In the genomic region with DNA sequence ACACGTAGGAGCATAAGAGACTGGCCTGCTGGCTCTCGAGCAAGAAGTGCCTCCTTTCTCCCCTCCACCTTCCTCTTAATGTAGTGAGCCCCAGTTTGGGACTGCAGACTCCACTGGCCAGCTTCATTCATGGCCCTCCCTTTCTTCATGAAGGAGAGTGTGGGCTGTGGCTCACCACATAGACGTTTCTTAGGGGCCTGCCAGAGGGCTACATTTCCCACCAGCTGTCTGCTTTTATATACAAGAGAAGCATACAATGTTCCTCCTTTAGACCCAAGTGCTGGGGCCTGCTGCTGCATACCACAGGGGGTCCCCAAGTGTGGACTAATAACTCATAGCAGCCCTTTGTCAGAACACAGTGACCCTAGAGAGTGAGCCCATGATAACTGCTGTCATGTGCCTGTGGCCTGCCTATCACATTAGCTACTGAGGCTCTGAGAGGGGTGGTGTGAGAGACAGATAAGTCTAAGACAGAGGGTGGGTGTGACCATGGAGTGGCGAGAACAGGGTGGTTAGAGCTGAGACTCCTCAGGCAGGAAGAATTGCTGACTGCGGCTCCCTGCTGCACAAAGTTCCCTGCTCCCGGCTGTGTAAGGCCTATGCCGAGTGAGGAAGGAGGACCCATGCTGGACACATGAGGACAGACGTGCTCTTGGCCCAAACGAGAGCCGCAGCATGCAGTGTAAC, we compare ENCODE assay signal across 9 mouse cellular contexts.
DNase-seq lines count a peak whose midpoint lies in the region; ATAC-seq and TF ChIP-seq lines count a peak whose summit lies in the region.
"Had no signal": no experiment of that assay in that cellular context is flagged by ENCODE, and none has a peak within 500 bp of the region (broad histone marks: within the 10 kb centered on the region; RNA-seq: fewer than 3 reads in every experiment).

No protein-coding gene starts in this region.

- intact Hi-C loops in gastrocnemius, adult 2 months (cut with DNase I) = no loop called here
- intact Hi-C loops in left cerebral cortex, postnatal 14 days (cut with DNase I) = no loop called here
- intact Hi-C loops in left cerebral cortex, postnatal 25 days (cut with DNase I) = no loop called here
- intact Hi-C loops in left cerebral cortex, adult 2 months (cut with DNase I) = no loop called here

- H3K79me2 ChIP-seq in MEL (ENCODE audit: control insufficient read depth, insufficient read depth, low read length, poor library complexity) = peaks cover 4% of the 10 kb centered on the region; the same call in 1 of the 2 replicates

- peak overlapping the region; percentile 63 for H3K9ac ChIP-seq in MEL (ENCODE audit: control insufficient read depth, low read depth, low read length, poor library complexity, severe bottlenecking)
- 0 out of 2 replicates have a peak overlapping the region, but pooled peaks have one; percentile 18 for H3K9ac ChIP-seq in heart, embryonic 15.5 days
- peak overlapping the region; percentile 22 for H3K9ac ChIP-seq in liver, postnatal 0 days (replicated peaks)

- H3K27ac ChIP-seq in gastrocnemius, adult 2 months = peak overlapping the region; percentile 89
- peak overlapping the region; percentile 94 for H3K27ac ChIP-seq in MEL (ENCODE audit: control insufficient read depth, low read depth, low read length)
- peak overlapping the region; percentile 64 for H3K27ac ChIP-seq in heart, embryonic 15.5 days
- peak overlapping the region; percentile 60 for H3K27ac ChIP-seq in liver, postnatal 0 days (ENCODE audit: low read depth)
- H3K27ac ChIP-seq in left cerebral cortex, adult 2 months = no peak overlapping the region

- peaks cover 18 to 37% of the 10 kb centered on the region in 2 experiments for H3K4me1 ChIP-seq in MEL (ENCODE audit: control insufficient read depth in 1 of 2, insufficient read depth in 2 of 2, low read length in 2 of 2)
- peaks cover 45% of the 10 kb centered on the region for H3K4me1 ChIP-seq in heart, embryonic 15.5 days (replicated peaks)
- H3K4me1 ChIP-seq in liver, postnatal 0 days (ENCODE audit: insufficient read depth) = peaks cover 32% of the 10 kb centered on the region

- TF ChIP-seq EP300 in MEL (IDR thresholded peaks at IDR 0.05; ENCODE audit: low read depth in 1 of 2, low read length in 2 of 2) = peak; percentile 75 to 92
- TF ChIP-seq EP300 in liver, postnatal 0 days (IDR thresholded peaks at IDR 0.05; ENCODE audit: low read depth) = peak; percentile 89

- no peaks in the 10 kb centered on the region for H3K27me3 ChIP-seq in MEL (ENCODE audit: control insufficient read depth in 1 of 2, insufficient read depth in 2 of 2, low read length in 2 of 2)
- H3K27me3 ChIP-seq in heart, embryonic 15.5 days = no peaks in the 10 kb centered on the region
- no peaks in the 10 kb centered on the region for H3K27me3 ChIP-seq in liver, postnatal 0 days (ENCODE audit: insufficient read depth, low read length)

- H3K4me3 ChIP-seq in gastrocnemius, adult 2 months = no peak overlapping the region
- H3K4me3 ChIP-seq in MEL (ENCODE audit: control insufficient read depth in 1 of 2, insufficient read depth in 1 of 2, low read depth in 2 of 2, low read length in 2 of 2) = peak overlapping the region; percentile 24 to 30
- H3K4me3 ChIP-seq in heart, embryonic 15.5 days = no peak overlapping the region
- no peak overlapping the region for H3K4me3 ChIP-seq in liver, postnatal 0 days (ENCODE audit: low read depth, low read length)
- H3K4me3 ChIP-seq in left cerebral cortex, adult 2 months = no peak overlapping the region

- no peak for TF ChIP-seq RAD21 in MEL (IDR thresholded peaks at IDR 0.05; ENCODE audit: low read depth, low read length)

- H3K9me3 ChIP-seq in MEL (replicated peaks; ENCODE audit: insufficient read depth, low read length) = no peaks in the 10 kb centered on the region
- no peaks in the 10 kb centered on the region for H3K9me3 ChIP-seq in heart, embryonic 15.5 days (replicated peaks)
- H3K9me3 ChIP-seq in liver, postnatal 0 days (ENCODE audit: low read length) = no peaks in the 10 kb centered on the region

- no peak for ATAC-seq in heart, embryonic 15.5 days (replicated peaks; ENCODE audit: insufficient number of reproducible peaks, insufficient read depth, low FRiP score, low read depth)
- peak; percentile 97 for ATAC-seq in liver, postnatal 0 days

- no peak overlapping the region; the same call in 1 of the 2 replicates for H3K4me2 ChIP-seq in heart, embryonic 15.5 days
- peak overlapping the region; percentile 43 for H3K4me2 ChIP-seq in liver, postnatal 0 days (ENCODE audit: low read depth, low read length)

- DNase-seq in gastrocnemius, adult 2 months = peak; percentile 45
- no peak for DNase-seq in gastrocnemius, postnatal 4 days (ENCODE audit: low spot score in 2 of 2)
- DNase-seq in MEL (ENCODE audit: low read depth, low spot score) = peak; percentile 94
- peak; percentile 50 for DNase-seq in liver, postnatal 0 days
- DNase-seq in left cerebral cortex, postnatal 14 days (ENCODE audit: low spot score in 2 of 2) = no peak
- no peak for DNase-seq in left cerebral cortex, postnatal 25 days (ENCODE audit: low spot score in 2 of 2)
- no peak for DNase-seq in left cerebral cortex, adult 2 months (ENCODE audit: extremely low spot score in 1 of 2, low spot score in 2 of 2)
- DNase-seq: thymus, postnatal 14 days had no signal

- peaks cover 0 to 19% of the 10 kb centered on the region in 2 experiments; a peak in 2 of 4 replicates for H3K36me3 ChIP-seq in MEL (ENCODE audit: control insufficient read depth in 1 of 2, insufficient read depth in 2 of 2, low read length in 2 of 2)
- H3K36me3 ChIP-seq in heart, embryonic 15.5 days = peaks cover 19% of the 10 kb centered on the region; the same call in 1 of the 2 replicates
- peaks cover 47% of the 10 kb centered on the region for H3K36me3 ChIP-seq in liver, postnatal 0 days (replicated peaks; ENCODE audit: insufficient read depth, low read length)

- peak in 1 of 2 experiments; percentile 80; a peak in 3 of 4 replicates for TF ChIP-seq POLR2A in MEL (IDR thresholded peaks at IDR 0.05; ENCODE audit: control insufficient read depth in 1 of 2, insufficient read depth in 1 of 2, low read depth in 1 of 2, low read length in 2 of 2, poor library complexity in 1 of 2)

- no peak for TF ChIP-seq CTCF in gastrocnemius, adult 2 months (IDR thresholded peaks at IDR 0.05)
- no peak for TF ChIP-seq CTCF in MEL (IDR thresholded peaks at IDR 0.05 in 2 of 3, conservative IDR thresholded peaks at IDR 0.05 in 1 of 3; ENCODE audit: control insufficient read depth in 1 of 3, insufficient read depth in 1 of 3, low read depth in 2 of 3, low read length in 3 of 3, poor library complexity in 1 of 3, severe bottlenecking in 1 of 3)
- no peak for TF ChIP-seq CTCF in liver, postnatal 0 days (IDR thresholded peaks at IDR 0.05; ENCODE audit: low read depth)
- no peak for TF ChIP-seq CTCF in left cerebral cortex, adult 2 months (IDR thresholded peaks at IDR 0.05)

- WGBS in heart, embryonic 15.5 days = 46% methylated on average over 10 of the region's 10 CpGs
- 31% methylated on average over 10 of the region's 10 CpGs for WGBS in liver, postnatal 0 days (ENCODE audit: insufficient replicate concordance)

TF ChIP-seq in MEL, 35 proteins besides CTCF, POLR2A, EP300 and RAD21 (continues in another document):
- TF ChIP-seq UBTF (IDR thresholded peaks at IDR 0.05; ENCODE audit: borderline replicate concordance, insufficient read depth, low read depth, low read length) (no peak), BHLHE40 (IDR thresholded peaks at IDR 0.05; ENCODE audit: borderline replicate concordance, low read depth, low read length) (peak; percentile 96), SIN3A (IDR thresholded peaks at IDR 0.05; ENCODE audit: low read length) (peak; percentile 83), NRF1 (IDR thresholded peaks at IDR 0.05; ENCODE audit: insufficient read depth, low read depth, low read length, poor library complexity, severe bottlenecking) (0 out of 2 replicates have a peak, but pooled peaks have one; percentile 19), TCF12 (IDR thresholded peaks at IDR 0.05; ENCODE audit: low read depth, low read length) (peak; percentile 92), E2F4 (IDR thresholded peaks at IDR 0.05; ENCODE audit: borderline replicate concordance, low read depth, low read length) (no peak), NELFE (IDR thresholded peaks at IDR 0.05; ENCODE audit: low read depth, low read length) (peak; percentile 71), TBP (IDR thresholded peaks at IDR 0.05; ENCODE audit: low read depth, low read length) (peak; percentile 84), TAL1 (IDR thresholded peaks at IDR 0.05; ENCODE audit: low read length) (peak; percentile 85), MAX (IDR thresholded peaks at IDR 0.05; ENCODE audit: low read length) (peak; percentile 93), MYB (IDR thresholded peaks at IDR 0.05; ENCODE audit: low read depth, low read length) (no peak), HCFC1 (IDR thresholded peaks at IDR 0.05; ENCODE audit: low read depth, low read length) (peak; percentile 67), MEF2A (IDR thresholded peaks at IDR 0.05; ENCODE audit: extremely low read depth, insufficient replicate concordance, low read depth, low read length, poor library complexity, severe bottlenecking) (no peak), CHD2 (IDR thresholded peaks at IDR 0.05; ENCODE audit: low read length) (peak; percentile 27; the same call in 1 of the 2 replicates), KAT2A (conservative IDR thresholded peaks at IDR 0.05; ENCODE audit: low read depth, low read length) (no peak), JUND (IDR thresholded peaks at IDR 0.05; ENCODE audit: low read depth, low read length) (no peak), MXI1 (IDR thresholded peaks at IDR 0.05; ENCODE audit: low read depth, low read length) (peak; percentile 85; the same call in 1 of the 2 replicates), ELF1 (IDR thresholded peaks at IDR 0.05; ENCODE audit: low read depth, low read length) (peak; percentile 42; the same call in 1 of the 2 replicates), POLR2AphosphoS5 (IDR thresholded peaks at IDR 0.05; ENCODE audit: borderline replicate concordance, low read depth, low read length) (no peak; the same call in 1 of the 2 replicates), ZMIZ1 (IDR thresholded peaks at IDR 0.05; ENCODE audit: low read depth, low read length) (peak; percentile 91), CHD1 (IDR thresholded peaks at IDR 0.05; ENCODE audit: low read depth, low read length) (peak; percentile 54; the same call in 1 of the 2 replicates), POLR2AphosphoS2 (IDR thresholded peaks at IDR 0.05; ENCODE audit: low read length) (peak; percentile 80; the same call in 1 of the 2 replicates), RCOR1 (IDR thresholded peaks at IDR 0.05; ENCODE audit: low read depth, low read length) (0 out of 2 replicates have a peak, but pooled peaks have one; percentile 20), ZNF384 (IDR thresholded peaks at IDR 0.05; ENCODE audit: low read depth, low read length) (no peak), ETS1 (IDR thresholded peaks at IDR 0.05; ENCODE audit: low read depth, low read length) (peak; percentile 88), MAFK (IDR thresholded peaks at IDR 0.05; ENCODE audit: borderline replicate concordance, low read depth, low read length) (peak; percentile 67), USF1 (IDR thresholded peaks at IDR 0.05; ENCODE audit: low read depth, low read length) (peak; percentile 96)

Comparison
In these comparisons a context has a peak if more than half of its experiments do, and no peak if none do; other contexts are left out.
1. DNase-seq: peak in gastrocnemius, adult 2 months (single experiment), MEL (single experiment) and liver, postnatal 0 days (single experiment); none in gastrocnemius, postnatal 4 days (0 of 2), left cerebral cortex, postnatal 14 days (0 of 2), left cerebral cortex, postnatal 25 days (0 of 2) and left cerebral cortex, adult 2 months (0 of 2).
2. H3K4me3 ChIP-seq: peak in MEL (2 of 2); none in gastrocnemius, adult 2 months (single experiment), heart, embryonic 15.5 days (single experiment), liver, postnatal 0 days (single experiment) and left cerebral cortex, adult 2 months (single experiment).
3. Peak in every context shown above with its lines, with median percentiles within 50 percentile points of each other: H3K9ac ChIP-seq.